Mouse (Mus musculus) liver, embryonic 16.5 days (tissue): ENCODE results near the gene Prkag3. TPM values are rescaled to one million over a fixed set of nuclear protein-coding genes. Genes with fewer than 3 reads are reported as not detected.

Experiments
- ATAC-seq: fragments of 200-750 bp; cut with Nextera tagmentation; 2 replicates; pipeline ENCODE4 v1.8.0; 2017; ENCODE audit warnings: low read depth, mild to moderate bottlenecking, moderate number of reproducible peaks, moderate library complexity
- H3K27ac ChIP-seq: fragments of 300-500 bp; sonication (generic); 2 replicates; pipeline ENCODE4 v1.5.1; 2014; ENCODE audit warnings: mild to moderate bottlenecking, low read length
- H3K27me3 ChIP-seq: fragments of 300-500 bp; sonication (generic); 2 replicates; pipeline ENCODE4 v1.6.1; 2014; ENCODE audit warnings: low read depth, low read length, mixed read lengths; ENCODE audit not compliant: control insufficient read depth, insufficient read depth
- H3K36me3 ChIP-seq: fragments of 300-500 bp; sonication (generic); 2 replicates; pipeline ENCODE4 v1.6.1; 2014; ENCODE audit warnings: mild to moderate bottlenecking; ENCODE audit not compliant: control insufficient read depth, insufficient read depth
- H3K4me1 ChIP-seq: fragments of 300-500 bp; sonication (generic); 2 replicates; pipeline ENCODE4 v1.6.1; 2014; ENCODE audit warnings: low read depth, low read length, mixed read lengths; ENCODE audit not compliant: control insufficient read depth
- H3K4me2 ChIP-seq: fragments of 300-500 bp; sonication (generic); 2 replicates; pipeline ENCODE4 v1.6.1; 2014; ENCODE audit warnings: low read depth, low read length, mixed read lengths
- H3K4me3 ChIP-seq: fragments of 300-500 bp; sonication (generic); 2 replicates; pipeline ENCODE4 v1.5.1; 2014; ENCODE audit warnings: low read depth, mild to moderate bottlenecking, low read length
- H3K9ac ChIP-seq: fragments of 300-500 bp; sonication (generic); 2 replicates; pipeline ENCODE4 v1.6.1; 2014; ENCODE audit warnings: low read depth, low read length
- H3K9me3 ChIP-seq: fragments of 300-500 bp; sonication (generic); replicated peaks from 2 replicates; pipeline ENCODE4 v1.6.1; 2016; ENCODE audit warnings: low read length; ENCODE audit not compliant: control insufficient read depth
- WGBS: fragments of 180-500 bp; shearing (Covaris S2); extraction: QIAGEN DNeasy Blood & Tissue Kit; methylation state at CpG from one replicate; pipeline ENCODE4 v1.1.7; 2014; ENCODE audit not compliant: insufficient replicate concordance; 5-methylcytosine and 5-hydroxymethylcytosine counted together
- polyA plus RNA-seq: library from polyadenylated mRNA; unstranded; fragments of >200 nt; fragmentation: Nextera tagmentation; extraction: Ambion mirVana; gene quantifications from 2 replicates; pipeline ENCODE4 v1.2.1, GENCODE M21; 2015

The Prkag3 gene
- polyA plus RNA-seq, 1 experiment from 2014 or later: 0.19 TPM

- WGBS: 22% methylated on average over 5 of the region's 5 CpGs
- Histone ChIP-seq H3K9me3 (no peaks in the 10 kb centered on the region), H3K4me2 (peak overlapping the region; percentile 65), H3K27me3 (peaks cover 11% of the 10 kb centered on the region), H3K36me3 (no peaks in the 10 kb centered on the region), H3K27ac (no peak overlapping the region; the same call in 1 of the 2 replicates), H3K4me1 (no peaks in the 10 kb centered on the region), H3K9ac (no peak overlapping the region), H3K4me3 (peak overlapping the region; percentile 55)
- peak; percentile 67; the same call in 1 of the 2 replicates for ATAC-seq
These were observed 36.4 kb downstream of the Prkag3 start for GRCm38 (mm10) chr1:74712461-74713098.

DNA sequence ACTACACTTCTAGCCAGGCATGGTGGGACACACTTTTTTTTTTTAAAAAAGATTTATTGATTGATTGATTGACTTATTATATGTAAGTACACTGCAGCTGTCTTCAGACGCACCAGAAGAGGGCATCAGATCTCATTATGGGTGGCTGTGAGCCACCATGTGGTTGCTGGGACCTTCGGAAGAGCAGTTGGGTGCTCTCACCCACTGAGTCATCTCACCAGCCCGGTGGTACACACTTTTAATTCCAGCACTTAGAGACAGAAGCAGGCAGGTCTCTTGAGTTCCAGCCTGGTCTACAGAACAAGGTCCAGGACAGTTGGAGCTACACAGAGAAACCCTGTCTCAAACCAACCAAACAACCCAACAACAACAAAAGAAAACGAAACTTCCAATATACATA lies 37.0 kb downstream of the Prkag3 start:
- Histone ChIP-seq H3K27ac (no peak overlapping the region; the same call in 1 of the 2 replicates), H3K4me3 (no peak overlapping the region), H3K4me1 (no peaks in the 10 kb centered on the region), H3K9ac (no peak overlapping the region), H3K27me3 (peaks cover 11% of the 10 kb centered on the region), H3K36me3 (no peaks in the 10 kb centered on the region), H3K9me3 (no peaks in the 10 kb centered on the region), H3K4me2 (peak overlapping the region; percentile 65; the same call in 1 of the 2 replicates)
- no peak for ATAC-seq
- WGBS: 44% methylated on average over 4 of the region's 4 CpGs

DNA sequence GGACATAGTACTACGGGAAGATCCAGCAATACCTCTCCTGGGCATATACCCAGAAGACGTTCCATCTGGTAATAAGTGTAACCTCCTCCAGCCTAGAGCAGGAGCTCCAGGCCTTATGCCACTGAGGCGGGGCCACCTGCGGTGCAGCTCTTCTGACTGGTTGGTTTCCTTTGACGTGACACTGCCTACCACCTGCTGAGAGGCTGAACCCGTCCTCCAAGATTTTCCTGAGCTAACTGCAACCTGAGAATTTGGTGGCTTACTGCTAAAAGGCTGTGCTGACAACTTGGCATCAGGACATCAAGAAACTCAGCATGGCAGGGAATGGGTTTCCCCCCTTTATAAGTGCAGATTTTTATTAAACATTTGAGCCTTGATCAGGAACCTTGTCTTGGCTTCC lies 39.5 kb downstream of the Prkag3 start:
- 39% methylated on average over 6 of the region's 6 CpGs for WGBS
- H3K4me1 ChIP-seq: no peaks in the 10 kb centered on the region

GRCm38 (mm10) chr1:74705016-74705415 lies 44.0 kb downstream of the Prkag3 start:
- Histone ChIP-seq H3K36me3 (no peaks in the 10 kb centered on the region), H3K9me3 (no peaks in the 10 kb centered on the region), H3K4me3 (no peak overlapping the region), H3K27ac (no peak overlapping the region), H3K27me3 (no peaks in the 10 kb centered on the region), H3K9ac (no peak overlapping the region), H3K4me1 (no peaks in the 10 kb centered on the region), H3K4me2 (no peak overlapping the region)
- ATAC-seq: no peak
- 66% methylated on average over 5 of the region's 5 CpGs for WGBS

More for the DNA sequence above, 39.5 kb downstream of the Prkag3 start:
- Histone ChIP-seq H3K9ac (no peak overlapping the region), H3K4me2 (no peak overlapping the region), H3K9me3 (no peaks in the 10 kb centered on the region), H3K27ac (no peak overlapping the region), H3K4me3 (no peak overlapping the region), H3K27me3 (peaks cover 11% of the 10 kb centered on the region), H3K36me3 (no peaks in the 10 kb centered on the region)
- ATAC-seq: no peak

DNA sequence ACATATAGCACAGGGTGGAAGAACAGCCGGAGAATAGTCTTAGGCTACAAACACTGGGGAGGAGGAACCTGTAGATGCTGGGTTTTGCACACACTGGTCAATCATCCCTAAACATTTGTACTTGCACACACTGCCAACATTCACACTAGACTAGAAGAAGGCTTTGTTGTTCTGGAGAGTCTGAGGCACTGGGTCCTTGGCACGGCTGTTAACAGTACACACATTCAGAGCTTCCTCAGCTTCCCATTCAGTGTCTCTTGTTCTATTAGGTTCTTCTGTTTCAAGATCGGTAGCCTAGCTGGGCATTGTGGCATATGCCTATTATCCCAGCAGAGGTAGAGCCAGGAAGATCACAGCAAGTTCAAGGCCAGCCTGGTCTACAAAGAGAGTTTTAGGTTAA lies 44.9 kb downstream of the Prkag3 start:
- no peak for ATAC-seq

GRCm38 (mm10) chr1:74702142-74702553 lies 46.9 kb downstream of the Prkag3 start:
- no peaks in the 10 kb centered on the region; the same call in 1 of the 2 replicates for H3K4me1 ChIP-seq
- no peak overlapping the region for H3K4me2 ChIP-seq
- H3K27ac ChIP-seq: no peak overlapping the region
- H3K9ac ChIP-seq: no peak overlapping the region
- H3K9me3 ChIP-seq: no peaks in the 10 kb centered on the region
- ATAC-seq: no peak
- no peak overlapping the region for H3K4me3 ChIP-seq
- H3K27me3 ChIP-seq: no peaks in the 10 kb centered on the region
- WGBS: 67% methylated on average over 6 of the region's 6 CpGs
- H3K36me3 ChIP-seq: peaks cover under 1% of the 10 kb centered on the region; the same call in 1 of the 2 replicates

More for the DNA sequence above, 44.9 kb downstream of the Prkag3 start:
- H3K9ac ChIP-seq: no peak overlapping the region
- no peak overlapping the region for H3K4me2 ChIP-seq
- whole genome bisulfite sequencing: 65% methylated on average over 3 of the region's 3 CpGs
- H3K27me3 ChIP-seq: no peaks in the 10 kb centered on the region
- H3K27ac ChIP-seq: no peak overlapping the region
- H3K36me3 ChIP-seq: no peaks in the 10 kb centered on the region
- no peaks in the 10 kb centered on the region for H3K9me3 ChIP-seq
- no peaks in the 10 kb centered on the region for H3K4me1 ChIP-seq
- H3K4me3 ChIP-seq: no peak overlapping the region

DNA sequence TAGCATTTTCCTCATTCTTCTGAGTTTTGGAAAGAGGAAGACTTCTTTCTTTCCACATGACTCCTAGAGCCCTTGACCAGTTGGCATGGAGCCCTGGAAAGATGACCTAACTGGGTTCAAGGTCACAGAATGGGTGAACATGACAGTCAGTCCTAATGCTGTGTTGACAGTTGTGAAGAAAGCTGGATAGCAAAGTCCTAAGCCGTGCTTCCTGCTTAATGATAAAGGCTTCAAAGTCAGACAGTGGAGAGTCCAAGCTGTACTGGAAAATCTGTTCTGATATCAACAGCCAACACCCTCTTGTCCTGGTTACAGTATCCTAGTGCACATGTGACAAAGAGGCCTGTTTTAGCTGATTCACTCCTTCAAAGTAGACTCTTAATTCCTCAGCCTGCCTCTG lies 50.2 kb downstream of the Prkag3 start:
- Histone ChIP-seq H3K9me3 (no peaks in the 10 kb centered on the region), H3K27ac (peak overlapping the region; percentile 58), H3K4me1 (no peaks in the 10 kb centered on the region; the same call in 1 of the 2 replicates), H3K27me3 (no peaks in the 10 kb centered on the region), H3K4me3 (no peak overlapping the region), H3K9ac (no peak overlapping the region), H3K36me3 (peaks cover 10% of the 10 kb centered on the region; the same call in 1 of the 2 replicates), H3K4me2 (no peak overlapping the region)
- 20% methylated on average over 1 of the region's 1 CpGs for WGBS
- peak; percentile 82 for ATAC-seq

GRCm38 (mm10) chr1:74698353-74698752 lies 50.7 kb downstream of the Prkag3 start:
- ATAC-seq: peak; percentile 64
- no peaks in the 10 kb centered on the region for H3K27me3 ChIP-seq
- no peaks in the 10 kb centered on the region for H3K9me3 ChIP-seq
- peaks cover 10% of the 10 kb centered on the region; the same call in 1 of the 2 replicates for H3K36me3 ChIP-seq
- WGBS: 88% methylated on average over 1 of the region's 1 CpGs
- H3K4me3 ChIP-seq: no peak overlapping the region
- H3K4me2 ChIP-seq: no peak overlapping the region
- H3K4me1 ChIP-seq: no peaks in the 10 kb centered on the region; the same call in 1 of the 2 replicates
- H3K9ac ChIP-seq: no peak overlapping the region
- H3K27ac ChIP-seq: 0 out of 2 replicates have a peak overlapping the region, but pooled peaks have one; percentile 12

- no peak overlapping the region for H3K27ac ChIP-seq
- no peak for ATAC-seq
- H3K4me3 ChIP-seq: no peak overlapping the region
- H3K27me3 ChIP-seq: no peaks in the 10 kb centered on the region
- no peaks in the 10 kb centered on the region for H3K9me3 ChIP-seq
- H3K4me1 ChIP-seq: no peaks in the 10 kb centered on the region; the same call in 1 of the 2 replicates
- WGBS: 77% methylated on average over 6 of the region's 6 CpGs
- no peak overlapping the region for H3K4me2 ChIP-seq
- no peak overlapping the region for H3K9ac ChIP-seq
- peaks cover 10% of the 10 kb centered on the region; the same call in 1 of the 2 replicates for H3K36me3 ChIP-seq
These were observed 51.6 kb downstream of the Prkag3 start for GRCm38 (mm10) chr1:74697416-74697815.
